Mouse (Mus musculus): ENCODE measurements around the gene Anks4b.

GRCm38 (mm10) chr7:120163581-120164251 lies 9.9 kb upstream of the Anks4b start:
- TF ChIP-seq CTCF (IDR thresholded peaks at IDR 0.05; ENCODE audit: low read depth) (no peak), EP300 (optimal IDR thresholded peaks at IDR 0.05) (no peak)

All from stomach, postnatal 0 days (tissue).